Mouse (Mus musculus) embryonic fibroblast, embryonic 13.5 days (primary cell): ENCODE measurements at regions not wholly inside any gene's neighbourhood (a gene's known extent, or its start where the extent isn't known, plus 50 kb on each side); places are given as distances from the start of the nearest gene placed in this dataset.

Experiments
- H3K27ac ChIP-seq: 2 replicates; pipeline ENCODE4 v1.5.1; 2012; ENCODE audit warnings: low read length, control low read depth, inconsistent platforms; ENCODE audit not compliant: insufficient read depth
- H3K4me1 ChIP-seq: 2 replicates; pipeline ENCODE4 v1.6.1; 2011; ENCODE audit warnings: low read length; ENCODE audit not compliant: control insufficient read depth, insufficient read depth
- H3K4me3 ChIP-seq: 2 replicates; pipeline ENCODE4 v1.5.1; 2011; ENCODE audit warnings: mild to moderate bottlenecking, control low read depth, low read length; ENCODE audit not compliant: insufficient read depth
- CTCF ChIP-seq: IDR thresholded peaks from 2 replicates; pipeline ENCODE4 v1.5.1; 2011; ENCODE audit warnings: mild to moderate bottlenecking, control low read depth, low read length, moderate library complexity, borderline replicate concordance; ENCODE audit not compliant: insufficient read depth
- POLR2A ChIP-seq: IDR thresholded peaks from 2 replicates; pipeline ENCODE4 v1.6.1; 2011; ENCODE audit warnings: low read depth, mild to moderate bottlenecking, control low read depth, low read length, moderate library complexity

DNA sequence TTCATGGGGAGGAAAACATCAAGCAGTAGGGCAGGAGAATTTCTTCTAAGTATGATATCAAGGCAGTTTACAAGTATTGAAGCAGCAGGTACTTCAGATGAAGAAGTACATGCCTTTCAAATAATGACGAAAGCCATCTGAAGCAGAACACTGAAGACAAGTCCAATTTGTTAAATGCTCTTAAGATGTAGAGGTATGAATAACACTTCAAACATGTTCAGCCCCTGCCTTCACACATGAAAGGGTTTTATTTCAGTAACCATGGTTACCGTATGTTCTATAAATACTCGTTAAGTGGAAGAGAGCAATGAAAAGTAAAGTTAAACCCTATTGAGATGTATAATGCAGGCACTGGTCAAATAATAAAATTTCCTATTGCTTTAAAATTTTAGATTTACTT is 101.8 kb downstream of the Mospd2 start:
- no peak overlapping the region for H3K27ac ChIP-seq
- no peaks in the 10 kb centered on the region for H3K4me1 ChIP-seq
- no peak for TF ChIP-seq POLR2A
- no peak for TF ChIP-seq CTCF

DNA sequence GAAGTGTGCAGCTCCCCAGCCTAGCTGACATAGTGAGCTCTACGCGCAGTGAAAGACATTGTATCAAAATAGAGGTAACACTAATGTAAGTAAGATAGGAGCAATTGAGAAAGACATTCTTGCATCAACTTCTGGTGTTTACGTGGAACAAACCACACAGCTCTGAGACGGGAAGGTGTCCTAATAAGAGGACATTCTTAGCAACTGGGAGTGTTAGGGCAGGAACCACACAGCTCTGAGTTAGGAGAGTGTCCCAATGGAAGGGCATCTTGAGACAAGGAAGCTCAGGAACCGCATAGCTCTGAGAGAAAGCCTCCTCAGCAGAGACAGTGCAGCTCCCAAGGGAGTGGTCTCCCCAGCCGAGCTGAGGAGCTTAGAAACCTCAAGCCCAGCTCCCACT is 139.8 kb downstream of the Mospd2 start:
- TF ChIP-seq POLR2A, result no peak
- TF ChIP-seq CTCF, result no peak
- Histone ChIP-seq H3K4me1 (no peaks in the 10 kb centered on the region), H3K27ac (no peak overlapping the region), H3K4me3 (no peak overlapping the region)

More for the DNA sequence above, 101.8 kb downstream of the Mospd2 start:
- no peak overlapping the region for H3K4me3 ChIP-seq

DNA sequence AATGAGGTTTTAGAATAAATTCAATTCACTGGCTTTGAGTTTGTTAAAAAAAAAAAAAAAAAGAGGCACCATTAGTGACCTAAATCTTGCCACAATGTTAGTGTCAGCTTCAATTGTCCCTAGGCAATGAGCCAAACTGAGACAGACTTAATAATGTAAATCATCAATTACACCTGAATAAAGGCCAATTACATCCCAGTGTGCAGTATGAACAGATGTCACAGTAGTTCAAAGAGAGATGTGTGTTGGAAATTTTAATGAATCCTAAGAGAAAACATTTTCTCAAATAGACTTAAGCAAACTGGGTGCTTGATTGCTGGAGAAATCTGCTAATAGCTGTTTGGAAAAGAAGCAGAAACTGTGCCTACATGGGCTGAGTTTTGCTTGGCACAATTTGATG is 159.3 kb downstream of the Mospd2 start:
- no peak overlapping the region for H3K27ac ChIP-seq
- no peak overlapping the region for H3K4me3 ChIP-seq
- TF ChIP-seq POLR2A (no peak), CTCF (no peak)
- H3K4me1 ChIP-seq, result no peaks in the 10 kb centered on the region

- TF ChIP-seq POLR2A, result no peak
- peak; percentile 22; the same call in 1 of the 2 replicates for TF ChIP-seq CTCF
- H3K27ac ChIP-seq, result no peak overlapping the region
These were observed 192.9 kb downstream of the Mospd2 start for GRCm38 (mm10) chrX:164787293-164787692.

GRCm38 (mm10) chrX:164764919-164765318 is 215.3 kb downstream of the Mospd2 start:
- H3K4me1 ChIP-seq, result no peaks in the 10 kb centered on the region
- H3K27ac ChIP-seq, result no peak overlapping the region
- TF ChIP-seq CTCF (no peak), POLR2A (no peak)
- H3K4me3 ChIP-seq, result no peak overlapping the region

More at GRCm38 (mm10) chrX:164787293-164787692, 192.9 kb downstream of the Mospd2 start:
- Histone ChIP-seq H3K4me1 (no peaks in the 10 kb centered on the region), H3K4me3 (no peak overlapping the region)

- Histone ChIP-seq H3K4me1 (no peaks in the 10 kb centered on the region), H3K27ac (no peak overlapping the region), H3K4me3 (no peak overlapping the region)
- TF ChIP-seq CTCF, result no peak
- no peak for TF ChIP-seq POLR2A
These were observed 216.3 kb downstream of the Mospd2 start for GRCm38 (mm10) chrX:164763764-164764445.

GRCm38 (mm10) chrX:164745552-164746217 is 234.5 kb downstream of the Mospd2 start:
- no peaks in the 10 kb centered on the region for H3K4me1 ChIP-seq
- no peak overlapping the region for H3K4me3 ChIP-seq
- TF ChIP-seq POLR2A, result no peak
- TF ChIP-seq CTCF, result no peak
- no peak overlapping the region for H3K27ac ChIP-seq
